Mouse (Mus musculus) embryonic stem cell, embryonic (primary cell): ENCODE results near the gene Napsa.

Experiments used
- CTCF ChIA-PET, 4 experiments: fragments of 300-600 bp in 2 of 4; fragments of 350-600 bp in 2 of 4; sonication (Branson Sonifier 250); formaldehyde crosslinking; loops; one replicate each; lab custom pipeline; 2022; ENCODE audit warnings: inconsistent platforms in 2 of 4; lab: Charles Lee
- POLR2A ChIA-PET, 4 experiments: fragments of 300-600 bp in 2 of 4; fragments of 350-600 bp in 2 of 4; sonication (Branson Sonifier 250); formaldehyde crosslinking; loops; one replicate each; lab custom pipeline; 2022; ENCODE audit warnings: antibody characterized with exemption in 4 of 4, inconsistent platforms in 1 of 4; lab: Charles Lee

Gene Napsa

DNA sequence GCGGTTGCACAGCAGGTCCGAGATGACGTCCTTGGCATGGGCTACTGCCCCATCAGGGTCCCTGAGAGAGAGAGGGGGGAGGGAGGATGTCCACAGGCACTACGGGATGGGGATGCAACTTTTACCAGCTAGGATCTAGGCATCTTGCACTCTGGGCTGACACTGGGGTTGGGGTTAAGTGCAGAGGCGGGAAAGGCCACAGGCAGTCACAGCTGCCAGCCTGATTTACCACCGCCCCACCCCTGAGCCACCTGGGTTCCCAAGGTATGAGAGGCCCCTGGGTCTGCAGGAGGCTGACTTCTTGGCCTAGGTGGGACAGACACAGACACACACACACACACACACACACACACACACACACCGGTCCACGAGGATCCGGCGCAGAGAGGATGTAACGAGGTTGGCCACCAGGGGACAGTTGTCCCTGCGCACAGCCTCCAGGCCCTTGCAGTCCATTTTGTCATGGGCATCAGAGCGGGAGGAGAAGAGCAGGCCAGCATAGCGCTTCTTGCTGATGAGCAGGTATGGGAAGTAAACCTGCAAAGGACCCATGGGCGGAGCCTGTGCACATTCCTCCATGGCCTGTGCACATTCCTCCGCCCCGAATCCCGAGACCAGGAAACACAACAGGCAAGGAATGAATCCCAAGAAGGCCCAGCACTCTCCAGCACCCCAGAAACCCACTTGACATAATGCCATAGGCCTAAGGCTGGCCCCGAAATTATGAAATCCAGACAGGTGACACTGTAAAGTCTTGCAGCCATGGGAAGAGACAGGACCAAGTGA lies 37.3 kb upstream of the Napsa start:
- ChIA-PET POLR2A (interaction anchor here in 3 of 4 experiments (0.8 to 5.1 kb wide), 13 partner anchors 7 to 104 kb away, joined by 3 to 48 read pairs (median 4); partner anchors contain the start of gene Pold1 (in 3 of the 3)), CTCF (interaction anchor here (0.7 to 6.6 kb wide), 14 partner anchors 7 to 182 kb away, joined by 3 to 43 read pairs (median 4); partner anchors contain the start of gene Pold1 (in 1 of the 4))

GRCm38 (mm10) chr7:44535657-44536589 lies 36.3 kb upstream of the Napsa start:
- POLR2A ChIA-PET = interaction anchor here (0.8 to 5.1 kb wide), 21 partner anchors 8 to 290 kb away, joined by 3 to 48 read pairs (median 4); partner anchors contain the start of genes Pold1 (in 3 of the 4), 1700028J19Rik (in 1 of the 4), 2410002F23Rik (in 1 of the 4) and Nr1h2 (in 1 of the 4)

GRCm38 (mm10) chr7:44536590-44536968 lies 35.6 kb upstream of the Napsa start:
- ChIA-PET CTCF (interaction anchor here (0.6 to 6.6 kb wide), 21 partner anchors 9 to 166 kb away, joined by 3 to 43 read pairs (median 4); partner anchors contain the start of genes Pold1 (in 2 of the 4) and Nr1h2 (in 1 of the 4)), POLR2A (interaction anchor here (0.8 to 5.1 kb wide), 18 partner anchors 9 to 290 kb away, joined by 3 to 48 read pairs (median 4); partner anchors contain the start of genes Pold1 (in 3 of the 4), 1700028J19Rik (in 1 of the 4), 2410002F23Rik (in 1 of the 4) and Nr1h2 (in 1 of the 4))

More at GRCm38 (mm10) chr7:44535657-44536589, 36.3 kb upstream of the Napsa start:
- CTCF ChIA-PET = interaction anchor here (0.5 to 6.6 kb wide), 28 partner anchors 8 to 166 kb away, joined by 3 to 43 read pairs (median 4); partner anchors contain the start of genes Pold1 (in 2 of the 4) and Nr1h2 (in 1 of the 4)

DNA sequence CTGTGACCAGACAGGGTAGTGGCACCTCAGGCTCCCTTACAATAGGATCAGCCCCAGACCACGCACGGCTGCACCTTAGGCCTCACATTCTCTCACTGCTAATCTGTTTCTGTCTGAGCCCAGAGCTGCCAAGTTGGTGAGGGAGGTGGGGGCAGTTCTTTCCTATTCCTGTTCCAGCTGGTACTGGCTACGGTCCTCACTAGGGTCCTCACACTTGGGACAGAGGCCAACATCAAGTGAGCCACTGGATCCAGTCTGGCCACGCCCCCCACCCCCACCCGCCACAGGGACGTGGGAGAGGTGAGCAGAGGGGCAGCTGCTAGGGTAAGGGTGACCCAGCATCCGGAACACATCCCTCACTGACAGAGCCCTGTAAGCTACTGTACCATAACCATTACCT lies 35.2 kb upstream of the Napsa start:
- ChIA-PET POLR2A (interaction anchor here in 3 of 4 experiments (0.8 to 5.1 kb wide), 12 partner anchors 9 to 291 kb away, joined by 3 to 48 read pairs (median 4); partner anchors contain the start of genes Pold1 (in 2 of the 3), 1700028J19Rik (in 1 of the 3) and 2410002F23Rik (in 1 of the 3)), CTCF (interaction anchor here in 3 of 4 experiments (0.5 to 6.6 kb wide), 8 partner anchors 10 to 855 kb away, joined by 3 to 43 read pairs (median 6); partner anchors contain the start of gene Pold1 (in 2 of the 3))

- ChIA-PET CTCF (interaction anchor here in 3 of 4 experiments (0.5 to 6.6 kb wide), 6 partner anchors 10 to 1051 kb away, joined by 3 to 43 read pairs (median 16); partner anchors contain the start of gene Pold1 (in 2 of the 3)), POLR2A (interaction anchor here in 2 of 4 experiments (1.9 to 5.1 kb wide), 4 partner anchors 10 to 31 kb away, joined by 4 to 48 read pairs (median 22); partner anchors contain the start of gene Pold1 (in 2 of the 2))
Measured at GRCm38 (mm10) chr7:44537496-44537895, 34.7 kb upstream of the Napsa start.

- POLR2A ChIA-PET = interaction anchor here in 3 of 4 experiments (0.8 to 6.0 kb wide), 11 partner anchors 9 to 32 kb away, joined by 3 to 48 read pairs (median 3); partner anchors contain the start of genes Nr1h2 (in 3 of the 3) and Pold1 (in 2 of the 3)
- CTCF ChIA-PET = interaction anchor here in 3 of 4 experiments (0.6 to 3.7 kb wide), 10 partner anchors 8 to 163 kb away, joined by 3 to 12 read pairs (median 4); partner anchors contain the start of gene Pold1 (in 1 of the 3)
Measured at GRCm38 (mm10) chr7:44538756-44539624, 33.2 kb upstream of the Napsa start.

DNA sequence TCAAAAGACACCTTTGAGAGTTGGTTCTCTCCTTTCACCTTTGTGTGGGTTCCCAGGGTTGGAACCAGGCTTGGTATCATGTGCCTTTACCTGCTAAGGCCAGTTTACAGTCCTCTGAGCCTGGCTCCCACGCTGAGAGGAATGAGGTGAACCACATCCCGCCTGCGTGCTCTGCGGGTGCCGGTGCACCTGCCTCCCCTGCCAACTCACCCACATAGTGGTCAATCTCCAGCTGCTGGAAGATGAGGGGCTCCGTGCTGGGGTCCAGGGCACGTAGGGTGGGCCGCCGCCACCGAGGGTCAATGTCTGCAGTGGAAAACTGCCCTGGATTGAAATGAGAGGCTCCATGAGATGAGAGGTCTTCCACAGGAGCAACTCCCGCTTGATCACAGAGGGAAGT lies 29.6 kb upstream of the Napsa start:
- ChIA-PET POLR2A (interaction anchor here in 3 of 4 experiments (0.5 to 6.0 kb wide), 17 partner anchors 9 to 307 kb away, joined by 3 to 40 read pairs (median 4); partner anchors contain the start of genes 1700028J19Rik (in 1 of the 3) and 2410002F23Rik (in 1 of the 3)), CTCF (interaction anchor here in 2 of 4 experiments (0.6 to 1.9 kb wide), 5 partner anchors 15 to 629 kb away, joined by 3 to 7 read pairs (median 4); no protein-coding TSS in a partner anchor)

DNA sequence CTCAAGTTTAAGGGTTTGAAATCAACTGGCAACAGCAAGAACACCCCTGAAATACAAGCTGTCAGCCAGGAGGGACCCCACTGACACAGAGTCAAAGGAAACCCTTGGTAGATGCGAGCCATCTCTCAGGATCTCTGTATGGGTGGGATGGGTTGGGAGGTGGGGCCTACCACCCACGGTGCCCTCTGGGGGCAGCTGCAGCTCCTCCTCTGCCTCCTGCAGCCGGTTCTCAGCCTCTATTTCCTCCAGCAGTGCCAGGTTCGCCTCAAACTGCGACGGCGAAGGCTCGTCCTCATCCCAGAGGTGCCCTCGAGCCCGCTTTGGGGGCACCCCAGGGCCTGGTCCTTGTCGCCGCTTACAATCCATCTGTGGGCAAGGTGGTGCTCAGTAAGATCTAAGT lies 29.1 kb upstream of the Napsa start:
- CTCF ChIA-PET = interaction anchor here in 3 of 4 experiments (0.6 to 2.0 kb wide), 7 partner anchors 11 to 629 kb away, joined by 3 to 7 read pairs (median 4); no protein-coding TSS in a partner anchor
- POLR2A ChIA-PET = interaction anchor here in 3 of 4 experiments (0.5 to 6.0 kb wide), 14 partner anchors 9 to 307 kb away, joined by 3 to 40 read pairs (median 4); partner anchors contain the start of genes 1700028J19Rik (in 1 of the 3) and 2410002F23Rik (in 1 of the 3)

DNA sequence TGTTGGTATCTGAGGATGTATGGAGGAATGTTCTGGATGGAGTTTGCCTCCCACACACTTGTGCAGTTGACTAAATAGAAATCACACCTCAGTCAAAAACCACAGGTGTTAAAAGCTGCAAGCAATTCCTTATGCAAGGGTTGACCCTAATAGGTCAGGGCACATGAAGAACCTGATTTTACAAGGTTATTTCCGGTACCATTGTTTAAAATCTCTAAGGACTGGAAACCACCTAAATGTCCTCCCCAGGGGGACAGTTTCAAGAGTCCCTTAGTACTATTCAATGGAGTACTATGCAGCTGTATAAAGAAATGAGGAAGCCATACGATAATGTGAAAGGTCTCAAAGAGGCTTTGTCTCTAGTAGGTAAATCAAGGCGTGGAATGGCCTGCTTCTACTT lies 25.9 kb upstream of the Napsa start:
- ChIA-PET POLR2A (interaction anchor here in 3 of 4 experiments (0.5 to 5.3 kb wide), 13 partner anchors 9 to 283 kb away, joined by 3 to 49 read pairs (median 6); partner anchors contain the start of genes Kcnc3 (in 1 of the 3) and Spib (in 1 of the 3)), CTCF (interaction anchor here in 3 of 4 experiments (0.6 to 5.6 kb wide), 16 partner anchors 11 to 283 kb away, joined by 3 to 71 read pairs (median 4); partner anchors contain the start of genes Kcnc3 (in 1 of the 3) and Spib (in 1 of the 3))

- ChIA-PET CTCF (interaction anchor here in 3 of 4 experiments (0.6 to 5.6 kb wide), 19 partner anchors 8 to 284 kb away, joined by 3 to 71 read pairs (median 3); partner anchors contain the start of genes Kcnc3 (in 1 of the 3) and Spib (in 1 of the 3)), POLR2A (interaction anchor here in 3 of 4 experiments (0.7 to 5.3 kb wide), 23 partner anchors 8 to 303 kb away, joined by 3 to 49 read pairs (median 5); partner anchors contain the start of genes Kcnc3 (in 2 of the 3) and Spib (in 1 of the 3))
Measured at GRCm38 (mm10) chr7:44547041-44547440, 25.1 kb upstream of the Napsa start.

- POLR2A ChIA-PET = interaction anchor here in 3 of 4 experiments (0.5 to 5.3 kb wide), 37 partner anchors 8 to 767 kb away, joined by 3 to 49 read pairs (median 5); partner anchors contain the start of genes Kcnc3 (in 2 of the 3), Atf5 (in 1 of the 3), Emc10 (in 1 of the 3) and Fam71e1 (in 1 of the 3)
- CTCF ChIA-PET = interaction anchor here (0.8 to 5.6 kb wide), 24 partner anchors 9 to 285 kb away, joined by 3 to 71 read pairs (median 5); partner anchors contain the start of genes Kcnc3 (in 1 of the 4) and Spib (in 1 of the 4)
Measured at GRCm38 (mm10) chr7:44547725-44548124, 24.5 kb upstream of the Napsa start.

- POLR2A ChIA-PET = interaction anchor here (0.6 to 5.3 kb wide), 58 partner anchors 8 to 469 kb away, joined by 3 to 49 read pairs (median 4); partner anchors contain the start of genes Emc10 (in 3 of the 4), Fam71e1 (in 3 of the 4), Kcnc3 (in 3 of the 4) and Josd2 (in 2 of the 4)
- CTCF ChIA-PET = interaction anchor here (0.5 to 5.6 kb wide), 61 partner anchors 8 to 623 kb away, joined by 3 to 71 read pairs (median 4); partner anchors contain the start of genes Emc10 (in 2 of the 4), Fam71e1 (in 2 of the 4), Kcnc3 (in 2 of the 4) and Akt1s1 (in 1 of the 4)
Measured at GRCm38 (mm10) chr7:44548497-44549087, 23.6 kb upstream of the Napsa start, which contains the start of gene Pold1. Pold1 (minus strand) TSS chr7:44548849.

GRCm38 (mm10) chr7:44549621-44550408 lies 22.4 kb upstream of the Napsa start:
- POLR2A ChIA-PET = interaction anchor here in 3 of 4 experiments (0.6 to 5.3 kb wide), 9 partner anchors 11 to 267 kb away, joined by 3 to 48 read pairs (median 4); partner anchors contain the start of genes Atf5 (in 1 of the 3), Il4i1 (in 1 of the 3), Kcnc3 (in 1 of the 3) and Nup62 (in 1 of the 3)
- CTCF ChIA-PET = interaction anchor here in 2 of 4 experiments (1.4 to 5.6 kb wide), 4 partner anchors 22 to 98 kb away, joined by 4 to 71 read pairs (median 10); no protein-coding TSS in a partner anchor
